Mouse (Mus musculus) bone marrow macrophage, adult 2 months (primary cell): Measurements from ENCODE around the gene Myod1.

Experiments used
- CTCF ChIP-seq: IDR thresholded peaks from 2 replicates; pipeline ENCODE4 v1.5.1; 2012; ENCODE audit warnings: low read depth, mild to moderate bottlenecking, low read length, moderate library complexity
- POLR2A ChIP-seq: IDR thresholded peaks from 2 replicates; pipeline ENCODE4 v1.6.1; 2012; ENCODE audit warnings: mild to moderate bottlenecking, low read depth, low read length, borderline replicate concordance

DNA sequence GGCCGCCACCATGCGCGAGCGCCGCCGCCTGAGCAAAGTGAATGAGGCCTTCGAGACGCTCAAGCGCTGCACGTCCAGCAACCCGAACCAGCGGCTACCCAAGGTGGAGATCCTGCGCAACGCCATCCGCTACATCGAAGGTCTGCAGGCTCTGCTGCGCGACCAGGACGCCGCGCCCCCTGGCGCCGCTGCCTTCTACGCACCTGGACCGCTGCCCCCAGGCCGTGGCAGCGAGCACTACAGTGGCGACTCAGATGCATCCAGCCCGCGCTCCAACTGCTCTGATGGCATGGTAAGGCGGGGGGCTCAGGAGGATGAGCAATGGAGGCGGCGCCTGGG, 703 bp downstream of the Myod1 start:
- TF ChIP-seq POLR2A (no peak), CTCF (no peak)
